Mouse (Mus musculus): ENCODE measurements at regions not wholly inside any gene's neighbourhood (a gene's known extent, or its start where the extent isn't known, plus 50 kb on each side); places are given as distances from the start of the nearest gene placed in this dataset.
A peak's percentile ranks its signal among the peaks of the same experiment; 100 is the strongest.

DNA sequence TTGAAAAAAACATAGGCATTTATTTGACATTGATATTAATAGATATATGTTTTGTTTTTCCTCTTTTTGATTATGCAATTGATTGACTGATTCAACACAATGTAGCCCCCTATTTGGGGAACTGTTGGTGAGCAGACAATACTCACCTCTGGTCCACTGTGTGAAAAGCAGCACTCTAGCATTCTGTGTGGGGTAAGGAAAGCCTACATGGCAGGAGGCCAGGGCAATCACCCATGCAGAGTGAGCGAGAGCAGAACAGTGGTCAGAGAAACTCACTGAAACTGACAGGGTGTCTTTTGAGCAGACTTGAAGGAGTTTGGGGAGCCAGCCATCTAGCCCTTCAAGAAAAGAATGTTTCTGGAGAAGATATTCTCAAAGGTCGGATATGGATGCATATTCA, 73.2 kb upstream of the Azi2 start:
- no peak for ATAC-seq (ENCODE audit: poor library complexity, severe bottlenecking)

DNA sequence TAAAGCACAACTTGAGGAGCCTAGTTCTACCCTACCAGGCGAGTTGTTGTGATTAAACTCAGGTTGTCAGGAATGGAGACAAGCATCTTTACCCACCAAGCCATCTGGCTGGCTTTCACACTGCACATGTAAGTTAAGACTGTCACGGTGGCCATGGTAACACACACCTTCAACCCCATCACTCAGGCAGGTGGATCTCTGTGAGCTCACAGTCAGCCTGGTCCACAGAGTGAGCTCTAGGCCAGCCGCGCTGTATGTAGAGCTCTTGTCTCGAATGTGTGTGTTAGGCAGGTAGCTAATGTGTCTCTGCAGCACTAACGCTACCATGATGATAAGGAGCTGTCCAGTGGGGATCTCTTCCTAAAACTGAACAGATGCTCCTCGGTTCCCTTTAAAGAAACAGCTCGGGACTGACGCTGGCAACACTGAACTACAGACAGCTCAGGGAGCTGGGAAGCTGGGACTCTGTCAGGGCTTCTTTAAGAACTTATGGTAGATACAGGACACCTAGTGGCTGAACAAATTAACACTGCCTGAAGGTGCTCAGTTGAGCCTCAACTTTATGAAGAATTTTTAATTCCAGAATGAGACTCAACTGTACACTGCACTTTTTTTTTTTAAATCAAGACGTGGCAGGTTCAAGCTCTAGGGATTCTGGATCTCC, 73.8 kb upstream of the Azi2 start:
- ATAC-seq (ENCODE audit: poor library complexity, severe bottlenecking): no peak

DNA sequence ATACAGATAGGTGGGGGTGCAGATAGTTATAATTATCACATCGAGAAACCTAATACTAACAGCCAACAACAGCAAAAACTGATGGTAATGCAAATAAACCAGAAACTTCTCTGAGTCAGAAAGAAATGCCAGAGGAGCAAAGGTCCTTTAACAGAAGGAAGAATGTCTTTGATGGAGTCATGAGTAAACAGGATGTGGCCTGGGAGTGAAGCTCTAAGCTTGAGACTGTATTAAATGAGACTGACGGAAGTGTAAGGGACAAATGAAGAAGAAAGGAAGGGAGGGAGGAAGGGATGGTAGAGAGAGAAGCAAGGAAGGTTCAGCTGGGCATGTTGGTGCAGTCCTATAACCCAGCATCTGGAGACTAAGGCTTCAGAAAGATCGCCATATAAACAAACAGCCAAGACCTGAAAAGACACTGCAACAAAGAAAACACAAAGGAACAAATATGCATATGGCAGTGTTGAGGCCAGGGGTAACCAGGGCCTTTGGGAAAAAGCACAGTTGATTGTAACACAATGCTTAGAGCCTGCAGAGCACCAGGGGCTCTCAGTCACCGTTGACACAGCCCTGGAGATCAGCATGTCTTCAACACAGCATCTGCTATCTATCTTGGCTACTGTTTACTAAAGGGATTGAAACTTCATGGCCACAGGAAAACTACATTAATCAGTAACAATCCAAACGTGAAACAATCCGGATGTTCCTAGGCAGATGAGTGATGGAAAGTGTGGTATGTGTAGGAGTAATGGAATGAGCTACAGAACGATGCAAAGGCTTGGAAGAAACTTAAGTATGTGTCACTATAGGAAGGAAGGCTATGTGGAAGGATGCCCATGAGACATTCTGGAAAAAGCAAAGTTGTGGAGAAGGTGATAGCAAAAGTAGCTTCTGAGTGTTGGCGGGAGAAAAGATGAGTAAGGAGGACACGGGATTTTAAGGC, 77.9 kb upstream of the Azi2 start:
- ATAC-seq (ENCODE audit: poor library complexity, severe bottlenecking): no peak

GRCm38 (mm10) chr9:117959845-117960244, 80.5 kb upstream of the Azi2 start:
- ATAC-seq (ENCODE audit: poor library complexity, severe bottlenecking): no peak

DNA sequence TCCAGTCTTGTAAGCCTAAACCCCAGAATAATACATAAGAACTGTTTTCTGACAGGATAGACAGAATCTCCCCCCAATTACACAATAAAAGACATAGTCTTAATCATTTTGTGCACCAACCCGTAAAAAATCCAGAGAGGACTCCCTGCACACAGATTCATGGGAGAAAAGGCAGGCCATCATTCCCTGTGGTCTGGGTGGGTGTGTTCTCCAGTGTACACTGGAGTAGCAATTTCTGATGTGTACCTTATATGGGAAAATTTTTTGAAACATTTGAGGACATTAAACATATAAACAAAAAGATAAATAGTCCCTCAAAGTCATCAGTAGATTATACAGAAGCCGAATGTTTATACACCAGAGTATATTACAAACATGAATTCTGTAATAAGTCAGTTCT, 83.1 kb upstream of the Azi2 start:
- ATAC-seq (ENCODE audit: poor library complexity, severe bottlenecking): no peak

DNA sequence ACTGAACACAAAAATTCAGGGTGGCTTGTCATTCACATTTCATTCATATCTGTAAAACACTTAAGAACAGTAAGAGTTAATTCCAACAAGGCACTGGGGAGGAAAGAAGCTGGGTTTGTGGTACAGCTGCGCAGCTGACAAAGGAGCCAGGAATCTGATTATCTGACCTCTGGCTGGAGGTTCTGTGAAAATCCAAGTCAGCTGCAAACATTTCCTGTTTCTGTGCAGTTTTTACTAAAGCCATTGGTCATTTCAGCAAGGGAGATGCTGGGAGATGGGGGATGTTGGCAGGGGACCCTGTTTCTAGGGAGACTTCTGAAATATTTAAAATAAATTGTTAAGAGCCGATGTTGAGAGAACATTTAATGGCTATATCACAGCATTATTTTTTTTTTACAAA, 83.6 kb upstream of the Azi2 start:
- ATAC-seq (ENCODE audit: poor library complexity, severe bottlenecking): no peak

DNA sequence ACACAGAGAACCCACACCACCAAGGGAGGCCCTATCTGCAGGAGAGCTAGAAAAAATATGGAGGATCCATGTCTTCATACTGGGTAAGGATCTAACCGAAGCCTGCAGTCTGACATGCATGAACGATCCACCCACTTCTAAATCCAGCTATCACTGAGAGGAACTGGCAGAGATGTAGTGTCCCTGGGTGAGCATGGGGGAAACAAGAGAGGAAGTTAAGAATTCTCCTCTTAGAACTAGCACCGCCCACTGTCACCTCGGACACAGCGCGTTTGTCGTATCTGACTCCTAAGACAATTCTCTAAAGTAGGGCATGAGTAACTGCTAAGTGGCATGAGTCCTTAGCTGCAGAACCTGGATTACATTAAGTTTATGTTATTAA, 112.8 kb upstream of the Azi2 start:
- ATAC-seq (ENCODE audit: poor library complexity, severe bottlenecking): peak; percentile 87

DNA sequence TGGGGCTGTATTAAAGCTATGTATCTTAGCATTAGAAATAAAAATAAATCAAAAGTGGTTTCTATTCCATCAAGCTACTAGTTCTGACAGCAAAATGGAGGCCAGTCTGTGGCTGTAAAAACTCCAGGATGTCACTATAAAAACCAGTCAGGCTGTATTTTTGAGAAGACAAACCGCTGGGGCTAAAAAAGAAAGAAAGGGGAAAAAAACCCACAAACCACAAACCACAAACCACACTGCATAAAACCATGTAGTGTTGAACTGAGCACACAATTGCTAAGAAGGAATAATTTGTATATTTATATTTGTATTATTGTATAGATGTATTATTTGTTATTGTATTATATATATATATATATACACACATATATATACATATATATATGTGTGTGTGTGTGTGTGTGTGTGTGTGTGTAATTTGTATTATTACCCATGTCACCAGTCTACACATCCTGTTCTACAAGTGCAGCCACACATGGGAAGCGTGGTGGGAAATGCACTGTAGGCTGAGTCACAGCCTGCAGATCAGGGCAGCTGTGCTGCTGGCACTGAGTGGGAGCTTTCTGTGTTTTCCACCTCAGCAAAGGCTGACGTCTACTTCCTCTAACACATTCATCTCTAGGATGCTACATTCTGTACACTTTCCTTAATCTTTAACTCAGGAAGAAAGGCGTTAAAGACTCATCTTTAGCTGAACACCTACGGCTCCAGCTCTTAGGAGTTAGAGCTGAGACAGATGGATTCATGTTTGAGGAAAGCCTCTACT, 113.4 kb upstream of the Azi2 start:
- ATAC-seq (ENCODE audit: poor library complexity, severe bottlenecking): peak; percentile 77

GRCm38 (mm10) chr9:117922992-117923391, 117.3 kb upstream of the Azi2 start:
- no peak for ATAC-seq (ENCODE audit: poor library complexity, severe bottlenecking)

DNA sequence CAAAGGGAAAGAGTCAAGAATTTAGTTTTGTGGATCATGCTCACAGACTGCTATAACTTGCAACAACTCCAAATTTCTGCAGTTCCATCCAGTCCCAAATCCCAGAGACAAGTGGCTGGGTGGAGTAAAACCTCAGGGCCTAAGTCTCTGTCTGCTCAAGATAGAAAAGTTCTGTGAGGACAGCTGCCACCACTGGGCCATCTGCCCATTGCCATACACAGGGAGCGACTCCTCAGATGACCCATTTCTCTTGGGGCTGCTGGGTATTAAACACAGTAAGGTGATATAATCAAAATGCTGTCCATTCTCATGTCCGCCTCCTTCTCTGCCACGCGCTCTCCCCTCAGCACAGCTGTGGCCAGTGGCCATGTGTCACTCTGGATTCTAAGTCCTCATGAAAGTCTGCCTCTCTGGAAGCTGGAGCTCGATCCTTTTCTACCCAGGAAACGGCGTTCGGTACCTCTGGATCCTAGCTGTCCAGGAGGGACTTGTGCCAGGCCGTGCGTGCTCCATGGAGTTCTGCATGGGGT, 132.3 kb upstream of the Azi2 start:
- no peak for ATAC-seq (ENCODE audit: poor library complexity, severe bottlenecking)

DNA sequence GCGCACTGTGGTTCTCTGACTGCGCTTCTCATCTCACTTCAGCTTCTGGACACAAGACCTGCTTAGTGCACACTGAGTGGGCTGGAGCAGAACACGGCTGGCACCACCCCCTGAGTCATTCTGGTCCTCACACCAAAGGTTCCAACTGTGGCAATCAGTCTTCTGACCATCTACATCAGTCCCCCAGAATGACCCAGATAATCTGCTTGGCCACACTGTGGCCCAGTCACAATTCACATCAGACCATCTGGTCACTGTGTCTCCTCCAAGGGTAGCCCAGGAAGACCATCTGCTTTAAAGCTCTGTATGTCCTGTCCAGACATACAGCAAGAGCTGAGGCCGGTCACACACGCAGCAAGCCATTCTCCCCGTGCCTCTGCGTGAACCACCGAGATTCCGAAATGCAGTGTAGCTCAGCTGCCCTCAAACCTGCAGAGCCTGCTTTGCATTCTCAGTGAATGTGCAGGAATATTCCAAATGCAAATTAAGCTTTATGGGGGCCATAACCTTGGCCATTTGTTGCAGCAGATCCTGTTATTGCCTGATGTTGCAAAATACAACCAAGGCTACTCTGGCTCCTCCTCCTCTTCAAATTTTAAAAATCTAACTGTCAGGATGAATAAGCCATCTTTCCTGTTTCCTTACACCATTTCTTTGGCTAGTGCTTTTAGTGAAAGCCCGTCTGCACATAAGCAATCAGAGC, 135.1 kb upstream of the Azi2 start:
- ATAC-seq (ENCODE audit: poor library complexity, severe bottlenecking): no peak

- ATAC-seq (ENCODE audit: poor library complexity, severe bottlenecking): no peak
These were observed 135.7 kb upstream of the Azi2 start for GRCm38 (mm10) chr9:117904621-117905020.

GRCm38 (mm10) chr9:117903025-117903424, 137.3 kb upstream of the Azi2 start:
- ATAC-seq (ENCODE audit: poor library complexity, severe bottlenecking): peak; percentile 58

DNA sequence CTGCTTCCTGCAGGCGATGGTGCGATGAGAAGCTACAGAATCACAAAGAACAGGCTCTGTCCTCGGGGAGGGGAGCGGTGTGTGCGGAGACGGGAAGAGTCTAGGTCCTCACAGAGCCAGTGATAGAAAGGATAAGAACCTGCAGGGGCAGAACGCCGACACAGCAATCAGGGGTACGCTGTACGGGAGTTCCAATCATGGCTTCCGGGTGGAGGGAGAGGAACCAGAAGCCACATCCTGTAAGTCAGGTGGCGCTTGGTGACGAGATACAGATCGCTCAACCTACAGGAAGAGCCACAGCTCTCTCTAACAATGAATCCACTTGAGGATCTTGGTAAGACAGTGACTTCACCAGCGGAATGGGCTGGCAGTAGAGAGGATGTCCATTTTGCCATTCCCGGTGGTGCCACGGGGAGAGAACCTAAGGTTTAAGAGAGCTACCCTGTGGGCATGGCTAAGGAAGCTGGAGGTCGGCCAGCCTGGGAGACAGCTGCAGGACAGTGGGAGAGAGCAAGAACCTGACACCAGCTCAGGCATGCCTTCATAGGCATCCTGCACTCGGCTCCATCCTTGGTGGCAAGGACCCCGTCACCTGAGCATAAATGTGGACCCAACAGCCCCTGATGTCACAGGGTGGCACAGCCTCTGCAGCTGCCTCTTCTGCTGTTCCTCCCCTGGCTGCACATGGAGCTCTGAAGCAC, 137.9 kb upstream of the Azi2 start:
- ATAC-seq (ENCODE audit: poor library complexity, severe bottlenecking): peak; percentile 86

- no peak for ATAC-seq (ENCODE audit: poor library complexity, severe bottlenecking)
These were observed 139.7 kb upstream of the Azi2 start for GRCm38 (mm10) chr9:117900631-117901030.

- peak; percentile 71 for ATAC-seq (ENCODE audit: poor library complexity, severe bottlenecking)
These were observed 143.8 kb upstream of the Azi2 start for GRCm38 (mm10) chr9:117896517-117896916.

GRCm38 (mm10) chr9:117892601-117893000, 147.7 kb upstream of the Azi2 start:
- ATAC-seq (ENCODE audit: poor library complexity, severe bottlenecking): peak; percentile 55

GRCm38 (mm10) chr9:117873172-117873571, 167.1 kb upstream of the Azi2 start:
- ATAC-seq (ENCODE audit: poor library complexity, severe bottlenecking): no peak

GRCm38 (mm10) chr9:117872387-117873081, 167.8 kb upstream of the Azi2 start:
- ATAC-seq (ENCODE audit: poor library complexity, severe bottlenecking): no peak
